Mouse (Mus musculus) embryo, embryonic 11 days (tissue): Measurements from ENCODE around the gene Nudt1.
A peak's percentile ranks its signal among the peaks of the same experiment; 100 is the strongest.

ENCODE experiments used
- DNase-seq: peaks from one replicate; pipeline ENCODE4 v3.0.0-alpha.2; 2015

Gene Nudt1

DNA sequence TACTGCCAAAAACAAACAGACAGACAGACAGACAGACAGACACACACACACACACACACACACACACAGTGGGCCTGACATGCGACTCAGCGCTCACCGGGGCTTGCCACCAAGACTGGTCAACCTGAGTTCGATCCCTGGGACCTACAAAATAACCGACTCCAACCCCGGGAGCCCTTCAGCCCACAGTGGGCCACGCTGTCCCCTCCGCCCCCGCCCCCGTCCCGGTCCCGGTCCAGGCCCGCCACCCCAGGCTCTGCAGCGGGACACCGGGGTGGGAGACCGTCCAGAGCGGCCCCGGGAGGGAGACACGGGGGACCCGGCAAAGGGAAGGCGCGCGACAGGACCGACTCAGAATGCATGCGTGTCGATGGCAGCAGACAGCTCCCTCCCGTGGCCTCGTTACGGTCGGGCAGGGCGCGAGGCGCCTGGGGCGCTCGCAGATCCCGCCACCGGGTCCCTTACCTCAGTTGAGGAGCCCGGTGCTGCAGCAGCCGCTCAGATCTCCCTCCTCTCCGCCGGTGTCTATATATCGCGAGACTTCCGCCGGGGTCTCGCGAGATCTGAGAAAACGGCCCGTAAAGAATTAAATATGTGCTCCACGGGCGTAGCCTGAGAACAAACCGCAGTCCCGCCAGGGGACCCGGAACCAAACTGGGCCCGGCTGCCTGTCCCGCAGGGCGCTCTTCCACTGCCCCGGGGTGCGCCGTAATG is at the start of gene Nudt1, which contains the start of gene Mad1l1:
Nudt1 (plus strand) TSS at position 615 of the 714 bp plus-strand sequence.
Mad1l1 (minus strand) TSS at position 511 of the 714 bp plus-strand sequence.
- DNase-seq, result peak; percentile 96

DNA sequence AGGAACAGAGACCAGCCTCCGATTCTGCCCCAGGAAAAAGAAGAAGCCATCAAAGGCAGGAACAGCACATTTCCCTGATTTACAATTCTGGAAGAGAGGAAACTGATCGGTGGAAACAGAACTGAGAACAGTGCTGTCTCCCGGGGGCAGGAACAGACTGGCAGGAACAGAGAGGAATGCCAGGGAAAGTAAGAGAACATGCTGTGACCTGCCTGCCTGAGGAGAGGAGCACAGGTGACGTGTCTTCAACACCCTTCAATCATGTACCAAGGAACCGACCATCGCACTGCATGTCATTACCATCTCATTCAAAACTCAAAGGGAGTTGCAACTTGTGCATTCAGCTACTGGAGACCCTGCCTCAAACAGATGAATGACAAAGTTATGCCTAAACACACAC is 44.7 kb upstream of the Nudt1 start:
- DNase-seq, result no peak

DNA sequence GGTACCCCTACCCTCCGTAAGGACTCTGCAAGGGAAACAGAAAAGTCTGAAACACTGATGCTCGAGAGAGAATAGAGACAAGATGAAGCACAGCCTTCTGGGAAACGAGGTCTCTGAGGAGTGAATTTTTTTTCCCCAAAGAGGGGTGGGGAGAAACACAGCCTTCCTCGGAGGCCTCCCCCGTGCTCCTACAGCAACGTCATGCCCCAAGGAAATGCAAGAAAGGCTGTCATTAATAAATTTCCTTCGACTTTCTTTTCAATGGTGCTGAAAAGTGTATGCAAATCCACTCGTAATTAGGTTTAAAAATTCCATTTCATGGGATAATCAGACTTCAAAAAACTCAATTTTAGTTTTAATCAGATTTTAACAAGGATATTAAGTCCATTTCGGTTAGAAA is 41.3 kb upstream of the Nudt1 start:
- no peak for DNase-seq

DNA sequence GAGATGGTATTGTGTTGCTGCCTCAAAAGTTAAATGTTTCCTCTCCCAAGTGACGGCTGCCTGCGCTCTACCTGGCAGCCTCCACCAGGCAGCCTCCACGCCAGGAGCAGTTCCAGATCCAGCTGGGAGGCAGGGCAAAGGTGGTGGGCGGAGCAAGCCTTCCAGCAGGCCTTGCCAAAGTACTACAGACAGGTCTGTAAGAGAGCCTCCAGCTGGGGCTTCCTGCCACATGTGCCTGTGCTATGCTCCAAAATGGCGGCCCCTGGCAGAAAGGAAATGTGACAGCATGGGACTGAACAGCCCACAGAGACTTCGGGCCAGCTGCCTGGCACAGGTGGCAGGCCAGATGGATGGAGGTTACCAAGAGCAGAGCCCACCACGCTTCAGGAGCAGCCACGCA is 39.1 kb upstream of the Nudt1 start:
- peak; percentile 11 for DNase-seq

DNA sequence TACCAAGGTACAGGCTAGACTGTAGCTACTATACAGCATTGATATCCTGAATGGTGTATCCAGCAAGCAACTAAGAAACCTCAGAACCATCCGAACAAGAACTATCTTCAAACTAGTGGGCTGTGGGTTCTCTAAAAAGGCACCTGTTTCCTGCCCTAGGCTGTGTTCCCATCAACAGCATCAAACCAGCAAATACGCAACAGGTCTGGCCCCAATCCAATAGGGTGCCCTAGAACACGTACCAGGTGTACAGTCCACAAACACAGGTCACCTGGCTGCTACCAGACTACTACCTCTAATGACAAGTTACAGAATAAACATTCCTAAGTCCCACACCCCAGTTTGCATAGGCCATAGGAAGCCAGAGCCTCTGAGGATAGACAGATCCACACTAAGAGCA is 38.6 kb upstream of the Nudt1 start:
- no peak for DNase-seq

DNA sequence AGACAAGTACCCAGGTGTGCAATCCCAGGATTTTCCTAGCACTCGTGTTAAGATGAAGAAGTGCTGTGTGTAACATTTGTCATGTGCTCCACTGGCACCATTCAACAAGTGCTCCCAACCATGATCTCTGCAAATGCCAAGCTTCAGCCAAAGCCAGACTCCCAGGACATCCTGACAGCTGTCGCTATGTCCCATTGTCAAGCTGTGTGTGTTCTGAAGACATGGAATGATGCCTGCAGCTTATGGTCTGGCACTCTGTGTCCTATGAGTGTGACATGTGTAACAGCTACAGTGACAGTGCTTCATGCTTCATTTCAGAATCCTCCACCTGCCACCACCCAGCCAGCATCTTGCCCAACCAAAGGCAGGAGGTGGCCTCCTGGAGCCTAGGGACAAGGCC is 37.4 kb upstream of the Nudt1 start:
- DNase-seq, result no peak

DNA sequence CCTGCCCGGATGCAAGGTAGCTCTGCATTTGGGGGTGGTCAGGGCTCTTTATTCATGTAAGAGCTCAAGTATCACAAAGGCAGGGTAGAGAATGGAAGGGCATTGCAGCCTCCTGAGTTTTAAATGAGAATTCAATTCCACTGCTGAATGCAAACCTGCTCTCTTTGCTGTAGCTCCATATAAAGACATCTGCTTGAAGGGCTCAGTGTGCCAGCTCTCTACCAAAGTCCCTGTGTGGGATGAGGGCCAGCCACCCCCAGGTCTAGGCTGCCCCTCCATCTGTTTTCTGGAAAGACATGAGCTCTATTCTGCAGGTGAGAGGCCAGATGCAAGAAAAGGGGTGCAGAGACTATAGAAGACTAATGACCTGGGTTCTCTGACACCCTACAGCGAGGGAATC is 36.7 kb upstream of the Nudt1 start:
- DNase-seq, result no peak

DNA sequence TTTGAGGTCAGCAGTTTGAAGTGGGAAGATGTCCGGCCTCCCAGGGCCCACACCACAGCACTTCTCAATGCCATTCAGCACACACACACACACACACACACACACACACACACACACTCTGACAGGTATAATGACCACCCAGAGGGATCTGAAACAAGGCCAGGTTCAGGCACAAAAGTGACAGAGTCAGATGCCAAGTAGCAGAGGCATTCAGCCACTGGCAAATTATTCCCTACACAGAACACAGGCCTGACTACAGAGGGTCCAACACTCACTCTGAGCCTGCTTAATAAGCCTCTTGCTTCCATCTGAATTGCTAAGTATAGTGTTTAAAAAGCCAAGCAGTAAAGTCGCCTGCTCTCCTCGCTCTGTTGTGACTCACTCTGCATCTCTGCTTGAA is 33.2 kb upstream of the Nudt1 start:
- no peak for DNase-seq

DNA sequence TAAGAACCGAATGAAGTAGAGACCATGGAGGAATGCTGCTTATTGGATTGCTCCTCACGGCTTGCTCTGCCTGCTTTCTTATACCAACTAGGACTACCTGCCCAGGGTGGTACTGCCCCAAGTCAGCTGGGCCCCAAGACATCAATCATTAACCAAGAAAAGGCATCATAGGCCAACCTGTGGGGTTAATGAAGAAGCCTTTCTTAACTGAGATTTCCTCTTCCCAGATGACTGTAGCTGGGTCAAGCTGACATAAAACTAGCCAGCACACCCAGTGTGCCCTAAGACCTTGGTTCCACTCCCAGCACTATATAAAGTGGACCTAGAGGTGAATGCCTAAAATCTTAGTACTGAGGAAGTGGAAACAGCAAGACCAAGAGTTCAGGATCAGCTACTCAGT is 32.3 kb upstream of the Nudt1 start:
- no peak for DNase-seq

DNA sequence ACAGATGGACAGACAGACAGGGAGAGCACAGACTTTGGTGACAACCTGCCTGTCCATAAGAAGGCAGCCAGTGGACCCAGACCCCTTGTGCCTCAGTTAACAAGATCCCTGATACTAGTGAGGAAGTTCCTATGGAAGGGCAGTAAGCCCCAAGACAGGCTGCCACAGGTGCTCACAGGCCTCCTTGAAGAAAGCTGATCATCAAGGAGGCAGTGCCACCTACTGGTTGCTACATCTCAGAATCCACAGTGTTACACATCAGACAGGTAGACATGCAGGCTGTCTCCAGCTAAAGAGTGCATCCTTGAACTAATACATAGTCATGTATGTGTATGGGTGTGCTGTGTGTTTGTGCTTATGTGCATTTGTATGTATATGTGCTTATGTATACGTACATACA is 29.3 kb upstream of the Nudt1 start:
- DNase-seq, result peak; percentile 68

DNA sequence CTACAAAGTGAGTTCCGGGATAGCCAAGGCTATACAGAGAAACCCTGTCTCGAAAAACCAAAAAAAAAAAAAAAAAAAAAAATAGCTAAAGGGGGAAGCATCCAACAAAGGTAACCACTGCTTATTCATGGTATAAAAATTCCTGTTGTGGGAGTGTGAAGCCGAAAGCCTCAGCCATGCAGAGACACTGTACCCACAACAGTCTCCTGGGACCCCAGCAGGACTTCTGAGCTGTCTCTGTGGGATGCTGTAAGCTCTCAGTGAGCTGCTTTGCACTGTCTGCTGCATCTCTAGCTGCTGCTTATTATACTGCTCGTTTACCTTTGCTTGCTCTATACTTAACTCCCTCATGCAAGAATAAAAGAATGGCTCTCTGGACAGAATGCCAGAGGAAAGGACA is 23.2 kb upstream of the Nudt1 start:
- no peak for DNase-seq

DNA sequence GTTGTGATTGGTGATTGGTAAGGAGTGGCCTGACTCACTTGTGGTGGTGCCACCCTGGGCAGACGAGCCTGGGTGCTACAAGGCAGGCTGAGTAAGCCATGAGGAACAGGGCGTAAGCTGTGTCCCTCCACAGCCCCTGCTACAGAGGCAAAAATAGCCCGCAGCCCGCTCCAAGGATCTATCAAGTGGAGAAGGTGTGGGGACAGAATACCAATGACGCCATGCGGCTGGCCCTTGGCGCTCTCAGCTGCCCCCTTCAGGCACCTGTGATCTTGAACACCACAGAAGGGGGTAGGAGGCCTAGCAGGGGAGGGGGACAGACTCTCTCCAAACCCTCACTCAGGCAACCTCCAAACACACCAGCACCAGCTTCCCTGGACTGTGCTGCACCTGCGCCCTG is 15.4 kb upstream of the Nudt1 start:
- no peak for DNase-seq

DNA sequence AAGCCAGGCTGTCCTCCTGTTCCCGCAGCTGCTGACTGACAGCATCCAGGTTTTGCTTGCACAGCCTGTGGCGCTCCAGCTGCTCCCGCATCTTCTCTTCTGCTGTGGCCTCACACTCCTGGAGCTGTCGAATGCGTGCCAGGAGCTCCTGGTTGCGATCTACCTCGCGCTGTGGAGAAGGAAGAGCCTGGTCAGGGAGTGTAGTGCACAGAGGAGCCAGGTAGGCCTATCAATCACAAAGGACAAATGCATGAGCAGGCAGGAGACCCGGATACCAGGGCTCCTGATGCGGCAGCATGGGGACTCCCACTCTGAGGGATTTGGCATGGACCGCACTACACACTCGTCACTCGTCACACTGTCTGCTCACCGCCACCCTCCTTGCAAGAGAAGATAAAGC is 13.9 kb upstream of the Nudt1 start:
- DNase-seq, result no peak

DNA sequence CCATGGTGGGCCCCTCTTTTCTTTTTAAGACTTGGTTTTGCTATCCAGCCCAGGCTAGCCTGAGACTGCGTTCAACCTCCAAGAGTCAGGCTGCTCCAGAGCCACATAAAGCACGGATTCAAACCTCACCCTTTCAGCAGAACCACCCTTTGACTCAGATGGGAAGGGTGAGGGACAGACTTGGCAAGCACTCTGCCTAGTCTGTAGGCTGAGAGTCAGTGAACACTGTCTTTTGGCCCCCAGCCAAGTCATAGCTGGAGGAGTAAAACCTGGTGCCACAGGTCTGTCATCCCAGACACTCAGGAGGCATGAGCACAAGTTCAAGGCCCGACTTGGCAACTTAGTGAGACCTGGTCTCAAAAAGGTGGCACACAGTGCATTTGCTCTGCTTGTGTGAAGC is 4.7 kb upstream of the Nudt1 start:
- DNase-seq, result no peak

DNA sequence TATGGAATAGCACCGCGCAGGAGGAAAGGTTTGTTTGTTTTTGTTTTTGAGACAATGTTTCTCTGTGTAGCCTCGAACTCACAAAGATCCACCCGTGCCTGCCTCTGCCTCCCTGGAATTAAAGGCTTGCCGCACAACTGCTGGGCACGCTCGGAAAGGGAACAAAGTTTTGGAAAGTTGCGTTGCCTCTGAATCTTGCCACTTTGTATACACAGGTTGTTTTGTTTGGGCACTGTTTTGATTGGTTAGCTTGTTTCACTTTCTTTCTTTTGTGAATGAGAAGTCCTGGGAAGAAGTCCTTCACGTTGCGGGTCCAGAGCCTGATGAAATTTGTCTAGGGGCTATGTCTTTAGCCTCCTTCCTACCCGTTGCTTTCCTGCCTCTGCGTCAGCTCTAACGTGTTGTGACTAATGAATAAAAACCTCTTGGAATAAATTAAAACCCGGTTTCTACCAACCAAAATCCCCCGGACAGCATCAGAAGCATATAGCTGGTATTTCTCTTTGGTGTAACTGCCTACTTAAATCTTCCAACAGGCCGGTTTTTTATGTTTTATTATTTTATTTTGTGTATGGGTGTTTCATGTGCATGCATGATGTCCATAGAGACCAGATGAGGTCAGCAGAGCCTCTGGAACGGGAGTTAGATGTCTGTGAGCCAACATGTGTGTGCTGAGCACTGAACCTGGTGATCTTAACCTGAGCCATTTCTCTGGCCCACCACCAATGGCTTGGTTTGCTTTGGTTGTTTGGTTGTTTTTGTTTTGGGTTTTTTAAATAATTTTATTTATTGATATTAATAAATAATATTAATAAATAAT is 510 bp downstream of the Nudt1 start:
- DNase-seq, result peak; percentile 42

DNA sequence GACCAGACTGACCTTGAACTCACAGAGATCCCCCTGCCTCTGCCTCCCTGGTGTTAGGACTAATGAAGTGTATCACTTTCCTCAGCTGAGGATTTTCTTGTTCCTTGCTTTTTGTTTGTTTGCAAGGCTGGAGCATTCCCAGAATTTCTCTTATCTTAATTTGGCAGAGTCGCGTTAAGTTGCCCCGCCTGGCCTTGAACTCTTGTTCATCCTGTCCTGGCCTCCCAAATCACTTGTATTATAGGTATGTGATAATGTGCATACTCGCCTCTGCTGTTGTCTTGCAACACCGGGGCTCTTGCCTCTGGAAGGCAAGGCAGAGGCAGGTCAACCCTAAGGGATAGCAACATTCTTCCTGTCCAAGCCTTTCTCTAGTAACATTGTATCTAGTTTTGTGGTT is 2.6 kb downstream of the Nudt1 start:
- no peak for DNase-seq

DNA sequence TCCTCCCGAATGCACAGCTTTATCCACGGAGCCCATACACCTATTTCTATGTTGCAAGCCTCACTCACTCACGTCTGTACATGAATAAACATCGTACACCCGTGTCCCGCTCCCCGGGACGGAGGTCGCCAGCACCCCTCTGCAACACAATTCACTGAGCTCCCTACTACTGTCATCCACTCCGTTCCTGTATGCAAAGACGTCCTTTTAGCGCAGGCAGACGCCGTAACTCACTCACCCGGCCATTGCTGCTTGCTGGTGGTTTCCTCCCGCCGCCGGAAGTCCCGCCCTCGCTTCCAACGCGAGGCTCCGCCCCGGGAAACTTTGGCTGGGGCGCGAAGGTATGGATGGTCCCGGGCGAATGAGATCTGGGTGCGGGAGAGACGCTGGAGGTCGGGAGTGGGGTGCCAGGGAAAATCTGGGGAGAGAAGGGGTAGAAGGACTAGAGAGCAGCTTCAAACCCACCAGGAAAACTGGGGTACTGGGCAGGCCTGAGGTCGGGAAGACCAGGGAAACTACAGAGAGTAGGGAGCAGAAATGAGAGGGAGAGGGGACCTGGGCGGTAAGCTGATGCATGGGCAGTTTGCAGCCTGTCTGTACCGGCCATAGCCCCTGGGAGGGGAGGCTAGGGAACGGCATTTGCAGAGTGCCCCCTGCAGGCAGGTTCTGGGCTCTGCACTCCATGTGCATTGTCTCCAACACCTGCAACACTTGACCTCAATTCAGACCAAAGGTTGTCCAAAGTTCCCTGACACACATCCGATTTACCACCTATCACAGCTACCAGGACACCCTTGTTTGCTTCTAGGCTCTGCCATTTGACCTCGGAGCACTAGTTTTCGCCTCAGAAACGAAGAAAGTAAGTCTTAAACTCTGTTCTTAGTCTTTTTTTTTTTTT is 10.4 kb downstream of the Nudt1 start, which contains the start of gene Mrm2:
Mrm2 (minus strand) TSS at position 284 of the 898 bp plus-strand sequence.
- DNase-seq, result peak; percentile 94

DNA sequence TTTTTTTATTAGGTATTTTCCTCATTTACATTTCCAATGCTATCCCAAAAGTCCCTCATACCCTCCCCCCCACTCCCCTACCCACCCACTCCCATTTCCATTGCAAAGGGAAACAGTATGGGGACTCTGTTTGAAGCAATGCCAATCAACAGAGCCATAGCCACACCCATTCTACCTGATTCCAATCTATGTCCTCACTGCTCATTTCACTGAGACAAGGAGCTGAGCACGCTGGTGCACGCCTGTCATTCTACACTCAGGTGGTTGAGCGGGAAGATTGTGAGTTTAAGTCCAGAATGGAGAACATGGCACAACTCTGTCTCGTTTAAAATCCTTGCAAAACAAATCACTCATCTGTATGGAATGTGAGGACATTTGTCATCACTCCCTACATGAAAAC is 11.1 kb downstream of the Nudt1 start:
- DNase-seq, result no peak

DNA sequence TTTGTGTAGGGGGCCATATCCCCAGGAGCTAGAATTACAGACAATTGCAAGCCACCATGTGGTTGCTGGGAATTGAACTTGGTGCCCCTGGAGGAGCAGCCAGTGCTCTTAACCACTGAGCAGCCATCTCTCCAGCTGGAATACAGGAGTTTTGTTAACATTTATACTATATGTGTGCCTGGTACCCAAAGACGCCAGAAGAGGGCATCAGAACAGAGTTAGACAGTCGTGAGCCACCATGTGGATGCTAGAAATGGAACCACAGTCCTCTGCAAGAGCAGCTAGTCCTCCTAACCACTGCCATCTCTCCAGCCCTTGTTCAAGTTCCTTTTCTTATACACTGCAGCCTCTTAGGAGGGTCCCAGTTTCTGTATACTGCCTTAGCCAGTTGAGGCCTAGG is 12.2 kb downstream of the Nudt1 start:
- DNase-seq, result peak; percentile 47

DNA sequence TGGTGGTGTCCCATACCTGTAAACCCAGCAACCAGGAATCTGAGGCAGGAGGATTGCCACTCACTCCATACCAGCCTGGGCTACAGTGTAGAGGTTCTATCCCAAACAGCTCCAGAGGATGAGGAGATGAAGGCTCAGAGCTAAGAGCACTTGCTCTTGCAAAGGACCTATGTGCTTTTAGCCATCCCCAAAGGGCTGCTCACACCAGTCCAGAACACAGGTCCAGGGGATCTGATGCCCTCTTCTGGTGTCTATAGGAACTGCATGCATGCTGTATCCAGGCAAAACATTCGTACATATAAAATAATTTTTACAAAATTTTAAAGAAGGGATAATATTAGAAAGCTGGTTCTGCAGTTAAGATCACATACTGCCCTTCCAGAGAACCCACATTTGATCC is 15.2 kb downstream of the Nudt1 start:
- peak; percentile 44 for DNase-seq

DNA sequence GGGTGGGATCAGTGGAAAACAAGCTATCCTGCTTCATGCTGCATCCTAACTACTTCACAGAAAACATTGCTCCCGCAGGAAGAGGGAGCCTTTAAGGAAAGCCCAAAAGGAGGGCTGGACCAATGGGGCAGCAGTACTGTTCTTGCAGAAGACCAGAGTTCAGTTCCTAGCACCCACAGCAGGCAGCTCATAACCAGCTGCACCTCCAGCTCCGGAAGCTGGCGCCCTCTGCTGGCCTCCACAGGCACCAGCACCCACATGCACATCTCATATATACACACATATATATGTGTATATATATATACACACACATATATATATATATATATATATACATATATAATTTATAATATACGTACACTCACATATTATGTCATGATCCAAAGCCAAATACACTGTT is 17.3 kb downstream of the Nudt1 start:
- no peak for DNase-seq

DNA sequence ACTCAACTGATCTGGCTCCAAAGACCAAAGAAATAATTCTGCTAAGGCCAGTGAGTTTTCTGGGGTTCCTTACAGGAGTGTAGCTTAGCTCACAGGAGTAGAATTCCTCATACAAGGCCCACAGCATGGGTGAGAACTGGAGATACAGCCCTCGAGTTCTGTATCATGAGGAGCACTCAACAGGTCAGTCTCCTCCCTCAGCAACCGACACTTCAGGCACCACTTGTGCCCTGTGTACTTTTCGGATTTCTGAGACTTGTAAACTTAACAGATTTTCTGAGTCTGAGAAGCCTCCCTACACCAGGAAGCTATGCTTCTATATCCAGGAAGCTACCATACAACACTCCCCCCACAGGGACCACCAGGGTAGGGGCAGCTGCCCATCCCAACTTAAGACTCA is 18.4 kb downstream of the Nudt1 start:
- DNase-seq, result no peak

DNA sequence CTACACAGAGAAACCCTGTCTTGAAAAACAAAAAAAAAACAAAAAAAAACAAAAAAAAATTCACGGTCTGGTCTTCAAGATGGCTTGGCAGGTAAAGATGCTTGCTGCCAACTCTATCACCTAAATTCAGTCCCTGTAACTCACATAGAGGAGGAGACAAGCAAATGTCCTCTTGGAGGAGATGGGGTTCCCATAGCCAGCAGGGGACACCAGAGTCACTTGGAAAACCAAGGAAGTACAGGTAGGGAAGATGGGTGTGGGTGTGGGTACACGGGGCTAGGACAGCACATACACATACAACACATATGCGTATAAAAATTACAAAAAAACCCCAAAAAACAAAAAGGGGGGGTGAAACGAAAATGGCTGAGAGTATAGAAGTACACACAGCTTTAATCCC is 21.4 kb downstream of the Nudt1 start:
- no peak for DNase-seq
